Mouse (Mus musculus) lung, adult 2 months (tissue): ENCODE data around the gene Gzf1. TPM values are rescaled to one million over a fixed set of nuclear protein-coding genes. Genes with fewer than 3 reads are reported as not detected.
A peak's percentile ranks its signal among the peaks of the same experiment; 100 is the strongest.

ENCODE experiments used
- DNase-seq: peaks from one replicate; pipeline ENCODE4 v3.0.0; 2022
- H3K4me1 ChIP-seq: fragments of 200-500 bp; 2 replicates; pipeline ENCODE4 v1.6.1; 2011; ENCODE audit warnings: low read length; ENCODE audit not compliant: control insufficient read depth, insufficient read depth
- H3K4me3 ChIP-seq: fragments of 200-500 bp; replicated peaks from 2 replicates; pipeline ENCODE3; 2011; ENCODE audit warnings: low read depth, mild to moderate bottlenecking, control low read depth, low read length; ENCODE audit errors: extremely low read depth
- CTCF ChIP-seq: fragments of 200-500 bp; IDR thresholded peaks from 2 replicates; pipeline ENCODE4 v1.5.1; 2011; ENCODE audit warnings: mild to moderate bottlenecking, low read length, control low read depth; ENCODE audit not compliant: insufficient read depth
- POLR2A ChIP-seq: fragments of 200-500 bp; IDR thresholded peaks from 2 replicates; pipeline ENCODE4 v1.6.1; 2011; ENCODE audit warnings: low read depth, mild to moderate bottlenecking, control low read depth, low read length, borderline replicate concordance; ENCODE audit errors: extremely low read depth
- WGBS: fragments of 180-500 bp; shearing (Covaris S2); methylation state at CpG from one replicate; pipeline ENCODE4 v1.1.7; 2018; 5-methylcytosine and 5-hydroxymethylcytosine counted together
- polyA plus RNA-seq: library from polyadenylated mRNA; depleted of rRNA; stranded (reverse); fragments of >200 nt; gene quantifications from 2 replicates; pipeline ENCODE4 v1.2.3, GENCODE M21; 2012

The Gzf1 gene
- polyA plus RNA-seq, 1 experiment = 10.3 TPM

DNA sequence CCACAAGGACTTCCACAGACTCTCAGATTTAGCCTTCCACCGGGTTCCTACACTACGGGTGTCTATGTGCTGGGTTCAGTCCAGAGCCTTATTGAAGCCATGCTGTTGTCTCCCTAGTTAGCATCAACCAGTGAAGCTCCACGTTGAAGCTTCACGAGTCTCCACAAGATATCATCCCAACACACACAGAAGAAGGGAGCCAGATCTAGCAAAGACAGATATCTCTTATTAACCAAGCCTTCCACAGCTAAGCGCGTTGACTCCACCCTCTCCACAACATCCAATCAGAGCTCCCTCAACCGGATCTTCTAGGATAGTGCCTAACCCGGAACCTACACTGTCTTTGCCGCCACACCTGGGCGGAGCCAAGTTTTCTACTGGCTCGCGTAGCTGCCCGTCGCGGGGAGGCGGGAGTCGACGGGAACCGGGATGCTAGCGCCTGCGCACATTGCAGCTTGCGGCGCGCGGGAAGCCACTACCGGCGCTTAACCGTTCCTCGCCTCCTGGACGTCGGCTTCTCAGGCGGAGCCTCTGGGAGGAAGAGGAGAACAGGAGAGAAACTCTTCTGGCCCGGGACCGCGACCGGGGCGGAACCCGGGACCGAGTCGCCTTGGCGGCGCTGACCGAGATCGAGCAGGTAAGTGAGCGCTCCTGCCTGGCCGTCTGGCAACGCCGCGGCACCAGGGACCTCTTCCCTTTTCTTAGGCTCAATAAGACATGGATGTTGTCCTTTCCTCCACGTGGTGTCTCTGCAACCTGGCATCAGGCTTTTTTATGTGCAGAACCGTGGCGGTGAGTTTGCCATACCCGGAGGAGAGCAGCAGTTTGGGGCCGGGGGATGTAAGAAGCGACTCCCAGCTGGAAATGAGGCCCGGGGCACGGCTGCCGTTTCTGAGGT is 8.4 kb upstream of the Gzf1 start, which contains the start of gene Nxt1:
Gene Nxt1, plus strand, starts transcription at position 403 of the 898 bp plus-strand sequence.
- H3K4me1 ChIP-seq = no peaks in the 10 kb centered on the region
- TF ChIP-seq POLR2A = peak; percentile 83; the same call in 1 of the 2 replicates
- no peak for TF ChIP-seq CTCF
- under 1% methylated on average over 58 of the region's 58 CpGs for WGBS
- peak within 1 kb of the TSS; percentile 82 for H3K4me3 ChIP-seq
- DNase-seq = peak; percentile 100

DNA sequence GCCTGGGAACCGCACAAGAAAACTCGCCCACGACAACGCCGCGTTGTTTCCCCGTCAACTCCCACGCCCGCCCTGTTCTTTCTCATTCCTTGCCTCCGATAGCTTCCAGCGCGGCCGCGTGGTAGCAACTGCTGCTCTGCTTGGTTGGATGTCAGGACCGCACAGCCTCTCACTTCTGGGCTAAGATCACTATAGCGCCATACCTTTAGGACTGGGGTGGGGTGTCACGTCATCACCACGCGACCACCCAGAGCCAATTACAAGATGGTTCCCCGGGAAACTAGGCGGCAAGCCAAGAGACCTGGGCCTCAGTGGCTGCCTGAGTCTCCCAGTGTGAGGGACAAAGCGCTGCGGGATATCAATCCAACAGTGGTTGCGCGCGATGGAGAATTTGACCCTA is 3.0 kb upstream of the Gzf1 start:
- peak overlapping the region; percentile 27 for H3K4me3 ChIP-seq
- TF ChIP-seq POLR2A (peak; percentile 20; the same call in 1 of the 2 replicates), CTCF (no peak)
- peak; percentile 23 for DNase-seq
- H3K4me1 ChIP-seq = peaks cover 4% of the 10 kb centered on the region; the same call in 1 of the 2 replicates
- WGBS = 36% methylated on average over 26 of the region's 26 CpGs

DNA sequence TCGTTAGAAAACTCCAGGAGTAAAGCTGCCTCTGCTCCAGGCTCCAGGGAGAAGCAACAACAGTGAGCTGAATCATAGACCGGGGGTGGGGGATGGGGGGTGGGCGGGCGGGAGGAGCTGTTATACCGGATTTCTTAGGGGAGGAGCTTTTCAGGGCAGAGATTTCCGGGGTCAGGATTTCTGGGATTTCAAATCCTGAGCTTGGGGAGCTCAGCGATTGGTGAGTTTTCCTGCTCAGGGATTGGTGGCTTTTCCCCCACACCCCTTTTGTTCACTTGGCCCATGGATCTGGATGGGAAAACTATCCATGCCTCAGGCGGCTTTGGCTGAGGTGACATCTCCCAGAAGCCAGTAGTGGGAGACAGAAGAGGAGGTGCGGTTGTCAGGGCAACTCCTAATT is 1.5 kb upstream of the Gzf1 start:
- no peak for DNase-seq
- Histone ChIP-seq H3K4me3 (peak overlapping the region; percentile 49), H3K4me1 (peaks cover 4% of the 10 kb centered on the region; the same call in 1 of the 2 replicates)
- 21% methylated on average over 9 of the region's 9 CpGs for WGBS
- TF ChIP-seq CTCF (no peak), POLR2A (peak; percentile 70; the same call in 1 of the 2 replicates)

DNA sequence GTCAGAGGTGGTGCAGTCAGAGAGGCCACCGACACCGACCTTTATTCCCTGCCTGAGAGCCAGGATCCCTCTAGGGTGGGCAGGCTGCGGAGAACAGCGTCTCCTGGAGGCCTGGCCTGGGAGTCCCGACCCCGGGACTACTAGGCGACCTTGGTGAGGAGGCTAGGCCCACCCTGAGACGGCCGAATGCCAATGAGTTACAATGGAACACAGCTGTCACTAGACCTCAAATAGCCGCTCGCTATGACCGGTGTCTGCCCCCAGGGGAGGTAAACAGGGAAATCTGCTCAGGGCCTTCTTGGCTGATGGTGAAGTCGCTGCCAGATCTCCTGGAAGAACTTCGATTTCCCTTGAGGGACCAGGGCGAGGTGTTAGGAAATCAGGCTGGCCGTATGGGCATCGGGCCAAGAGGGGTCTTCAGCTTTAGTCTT is 653 bp downstream of the Gzf1 start:
- 4% methylated on average over 17 of the region's 17 CpGs for WGBS
- TF ChIP-seq CTCF (peak; percentile 20; the same call in 1 of the 2 replicates), POLR2A (no peak)
- peak; percentile 51 for DNase-seq

DNA sequence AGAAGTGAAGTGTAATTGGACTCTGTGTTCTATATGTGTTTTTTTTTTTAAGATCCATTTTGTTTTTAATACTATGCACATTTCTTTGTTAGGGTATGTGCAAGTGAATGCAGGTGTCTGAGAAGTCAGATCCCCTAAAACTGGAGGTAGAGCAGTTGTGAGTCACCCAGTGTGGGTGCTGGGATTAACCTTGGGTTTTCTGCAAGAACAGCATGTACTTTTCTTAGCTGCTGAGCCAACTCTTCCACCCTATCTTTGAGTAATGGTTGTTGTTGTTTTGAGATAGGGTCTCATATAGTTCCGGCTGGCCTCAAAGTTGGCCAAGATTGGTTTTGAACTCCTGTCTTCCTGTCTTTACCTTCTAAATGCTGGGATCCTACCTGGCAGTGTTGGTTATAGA is 2.2 kb downstream of the Gzf1 start:
- WGBS = 89% methylated on average over 1 of the region's 1 CpGs
- no peak for TF ChIP-seq CTCF
- TF ChIP-seq POLR2A = no peak

More for the DNA sequence above, 653 bp downstream of the Gzf1 start:
- Histone ChIP-seq H3K4me3 (peak overlapping the region; percentile 93), H3K4me1 (peaks cover 4% of the 10 kb centered on the region; the same call in 1 of the 2 replicates)

DNA sequence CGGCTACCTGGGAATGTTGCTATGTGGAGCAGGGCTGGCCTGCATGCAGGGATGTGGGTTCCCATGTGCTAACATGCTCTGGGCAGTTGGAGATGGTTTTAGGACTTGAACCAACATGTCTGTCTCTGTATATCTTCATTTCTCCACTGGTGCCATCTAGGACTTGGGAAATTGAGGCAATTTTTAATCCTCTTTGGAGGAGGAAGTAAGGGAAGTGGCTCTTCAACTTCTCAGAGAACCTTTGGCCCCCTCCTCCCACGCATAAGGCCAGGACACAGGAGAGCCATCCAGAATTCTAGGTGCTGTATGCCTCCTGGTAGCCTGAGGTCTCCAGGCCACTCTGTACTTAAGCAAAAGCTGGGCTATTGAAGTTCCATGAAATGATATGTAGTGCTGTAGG is 4.1 kb downstream of the Gzf1 start:
- 84% methylated on average over 2 of the region's 2 CpGs for WGBS
- TF ChIP-seq CTCF (no peak), POLR2A (no peak)
- H3K4me3 ChIP-seq = no peak overlapping the region
- H3K4me1 ChIP-seq = peaks cover 4% of the 10 kb centered on the region
- no peak for DNase-seq

More for the DNA sequence above, 2.2 kb downstream of the Gzf1 start:
- H3K4me3 ChIP-seq = no peak overlapping the region
- DNase-seq = no peak
- peaks cover 4% of the 10 kb centered on the region for H3K4me1 ChIP-seq

DNA sequence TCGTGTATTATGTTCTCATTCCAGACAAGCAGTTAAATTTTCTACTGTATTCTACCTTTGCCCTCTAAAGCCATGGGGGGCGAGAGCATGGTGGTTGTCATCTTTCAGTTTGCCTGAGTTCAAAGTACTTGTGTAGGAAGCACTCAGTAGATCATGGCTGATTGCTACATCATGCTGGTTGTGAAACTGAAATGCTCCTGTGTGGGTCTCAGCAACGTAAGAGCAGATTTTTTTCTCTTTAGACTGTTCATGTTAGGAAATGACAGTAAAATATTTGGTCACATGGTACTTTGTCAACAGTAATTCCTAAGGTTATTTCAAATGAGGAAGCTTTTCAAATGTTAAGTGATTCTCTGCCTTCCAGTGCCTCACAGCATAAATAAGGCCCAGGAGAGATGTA is 4.9 kb downstream of the Gzf1 start:
- H3K4me1 ChIP-seq = peaks cover 4% of the 10 kb centered on the region
- no peak for DNase-seq
- WGBS = 62% methylated on average over 3 of the region's 3 CpGs
- no peak overlapping the region for H3K4me3 ChIP-seq
- TF ChIP-seq POLR2A (no peak), CTCF (no peak)

DNA sequence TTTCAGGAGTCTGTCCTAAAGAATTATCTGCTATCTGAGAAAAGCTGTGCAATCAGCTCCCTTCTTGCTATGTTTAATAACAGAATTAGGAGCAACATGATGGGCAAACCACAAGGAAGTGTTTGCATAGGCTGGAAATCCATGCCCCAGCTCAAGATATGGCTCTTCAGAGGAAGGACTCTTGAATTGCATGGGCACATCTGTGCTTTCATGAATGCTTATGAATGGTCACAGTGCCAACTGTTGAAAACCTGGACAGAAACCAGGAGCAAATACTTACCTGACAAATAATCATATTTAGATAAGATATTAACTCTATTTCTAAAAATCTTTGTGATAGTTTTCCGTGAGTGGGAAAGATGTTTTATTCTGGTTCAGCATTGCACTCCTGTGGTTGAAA is 6.0 kb downstream of the Gzf1 start:
- DNase-seq = no peak
- 74% methylated on average over 1 of the region's 1 CpGs for WGBS
- Histone ChIP-seq H3K4me1 (peaks cover 3% of the 10 kb centered on the region), H3K4me3 (no peak overlapping the region)
- TF ChIP-seq CTCF = no peak
- no peak for TF ChIP-seq POLR2A

DNA sequence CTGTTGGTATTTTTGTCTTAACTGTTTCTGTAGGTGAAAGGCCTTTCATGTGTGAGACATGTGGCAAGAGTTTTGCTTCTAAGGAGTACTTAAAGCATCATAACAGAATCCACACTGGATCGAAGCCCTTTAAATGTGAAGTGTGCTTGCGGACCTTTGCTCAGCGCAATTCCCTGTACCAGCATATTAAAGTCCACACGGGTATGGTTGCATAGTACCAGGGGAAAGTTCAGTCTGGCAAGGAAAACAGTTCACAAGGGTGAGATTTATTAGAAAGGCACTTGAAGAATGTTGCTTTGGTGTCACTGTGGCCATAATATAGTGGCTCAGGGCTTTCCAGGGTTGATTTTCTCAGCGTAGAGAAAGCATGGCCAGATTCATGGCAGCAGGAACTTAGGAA is 7.1 kb downstream of the Gzf1 start:
- H3K4me3 ChIP-seq = no peak overlapping the region
- DNase-seq = no peak
- WGBS = 68% methylated on average over 5 of the region's 5 CpGs
- no peak for TF ChIP-seq POLR2A
- TF ChIP-seq CTCF = no peak
- no peaks in the 10 kb centered on the region; the same call in none of the 2 replicates for H3K4me1 ChIP-seq
